Mouse (Mus musculus) cerebellum, postnatal 14 days (tissue): ENCODE results near the gene Tcl1b2.
"Not testable (repeated sequence)": the region's sequence is repeated elsewhere in the genome, so short reads cannot be mapped to it uniquely, and the experiment has no call there.

Source experiments
- DNase-seq, 2 experiments: peaks; one replicate each; pipeline ENCODE4 v3.0.0; 2021; ENCODE audit warnings: mixed read lengths in 2 of 2

The Tcl1b2 gene

GRCm38 (mm10) chr12:105145714-105146113 is at the start of gene Tcl1b2:
TSS of gene Tcl1b2 (plus strand) at chr12:105146014.
- DNase-seq: no peak

- peak in 1 of 2 experiments; percentile 62 for DNase-seq
These were observed 46.3 kb upstream of the Tcl1b2 start for GRCm38 (mm10) chr12:105099466-105100044.

- peak in 1 of 2 experiments; percentile 16 for DNase-seq
These were observed 42.9 kb upstream of the Tcl1b2 start for GRCm38 (mm10) chr12:105102901-105103300.

- DNase-seq: peak; percentile 94 to 98
These were observed 41.8 kb upstream of the Tcl1b2 start for GRCm38 (mm10) chr12:105104036-105104435.

GRCm38 (mm10) chr12:105105326-105105725 is 40.5 kb upstream of the Tcl1b2 start:
- peak in 1 of 2 experiments; percentile 0 for DNase-seq

- DNase-seq: no peak
These were observed 37.0 kb upstream of the Tcl1b2 start for GRCm38 (mm10) chr12:105108856-105109255.

- DNase-seq: no peak
These were observed 36.4 kb upstream of the Tcl1b2 start for GRCm38 (mm10) chr12:105109406-105109805.

- DNase-seq: no peak
These were observed 36.0 kb upstream of the Tcl1b2 start for GRCm38 (mm10) chr12:105109812-105110211.

GRCm38 (mm10) chr12:105112321-105112988 is 33.4 kb upstream of the Tcl1b2 start:
- DNase-seq: peak; percentile 59 to 68

GRCm38 (mm10) chr12:105116648-105117047 is 29.2 kb upstream of the Tcl1b2 start:
- DNase-seq: no peak

- DNase-seq: no peak
These were observed 20.5 kb upstream of the Tcl1b2 start for GRCm38 (mm10) chr12:105125362-105125761.

GRCm38 (mm10) chr12:105126516-105126915 is 19.3 kb upstream of the Tcl1b2 start:
- no peak for DNase-seq

GRCm38 (mm10) chr12:105127607-105128006 is 18.2 kb upstream of the Tcl1b2 start:
- DNase-seq: no peak

GRCm38 (mm10) chr12:105129494-105130205 is 16.2 kb upstream of the Tcl1b2 start:
- not testable (repeated sequence) for DNase-seq

- not testable (repeated sequence) for DNase-seq
These were observed 11.6 kb upstream of the Tcl1b2 start for GRCm38 (mm10) chr12:105134167-105134566.

- DNase-seq: not testable (repeated sequence)
These were observed 11.0 kb upstream of the Tcl1b2 start for GRCm38 (mm10) chr12:105134826-105135225.

- DNase-seq: not testable (repeated sequence)
These were observed 8.1 kb upstream of the Tcl1b2 start for GRCm38 (mm10) chr12:105137729-105138128.

- DNase-seq: no peak
These were observed 2.7 kb upstream of the Tcl1b2 start for GRCm38 (mm10) chr12:105143096-105143495.

GRCm38 (mm10) chr12:105144928-105145327 is 886 bp upstream of the Tcl1b2 start:
- DNase-seq: not testable (repeated sequence)

- DNase-seq: not testable (repeated sequence)
These were observed 9.5 kb downstream of the Tcl1b2 start for GRCm38 (mm10) chr12:105155286-105155685.

- no peak for DNase-seq
These were observed 13.0 kb downstream of the Tcl1b2 start for GRCm38 (mm10) chr12:105158842-105159241.

- no peak for DNase-seq
These were observed 13.6 kb downstream of the Tcl1b2 start, which contains the start of gene Tcl1b1 for GRCm38 (mm10) chr12:105159390-105159789. TSS of gene Tcl1b1 (plus strand) at chr12:105159690.

GRCm38 (mm10) chr12:105166734-105167133 is 20.9 kb downstream of the Tcl1b2 start:
- no peak for DNase-seq

- no peak for DNase-seq
These were observed 27.6 kb downstream of the Tcl1b2 start for GRCm38 (mm10) chr12:105173366-105173765.
